Comparison of ENCODE assay signal across 26 mouse cellular contexts in genomic region chr9:95495038-95495437, GRCm38 (mm10).
"Had no signal": no experiment of that assay in that cellular context is flagged by ENCODE, and none has a peak within 500 bp of the region (broad histone marks: within the 10 kb centered on the region; RNA-seq: fewer than 3 reads in every experiment).

No protein-coding gene starts in this region.

- H3K36me3 ChIP-seq: intestine, embryonic 15.5 days had no signal

- DNase-seq: gastrocnemius, adult 2 months; gastrocnemius, postnatal 10 days; gastrocnemius, postnatal 25 days; heart, adult 18-20 months; heart, postnatal 10 days; heart, postnatal 4 days; kidney, adult 18-20 months; kidney, adult 8-10 months; kidney, postnatal 10 days; kidney, postnatal 25 days; kidney, postnatal 4 days; liver; liver, embryonic 13.5 days had no signal

- H3K9me3 ChIP-seq: heart, embryonic 10.5 days; heart, embryonic 12.5 days; hindbrain, embryonic 10.5 days; hindbrain, embryonic 12.5 days; intestine, embryonic 15.5 days; limb, embryonic 10.5 days; limb, embryonic 12.5 days; liver, embryonic 13.5 days had no signal

- H3K9ac ChIP-seq: heart, embryonic 12.5 days; hindbrain, embryonic 12.5 days; hindbrain, embryonic 14.5 days; intestine, embryonic 15.5 days; limb, embryonic 12.5 days; liver, embryonic 13.5 days had no signal

- ATAC-seq: hindbrain, embryonic 16.5 days; inflammation-experienced regulatory T-cells, adult 6 months; intestine, embryonic 15.5 days; intestine, postnatal 0 days had no signal

- H3K4me2 ChIP-seq: heart, embryonic 12.5 days; hindbrain, embryonic 12.5 days; hindbrain, embryonic 14.5 days; intestine, embryonic 15.5 days; limb, embryonic 12.5 days; liver, embryonic 11.5 days; liver, embryonic 13.5 days had no signal

- H3K27ac ChIP-seq: gastrocnemius, adult 2 months; heart, embryonic 10.5 days; hindbrain, embryonic 10.5 days; hindbrain, embryonic 12.5 days; hindbrain, embryonic 14.5 days; intestine, embryonic 15.5 days; left cerebral cortex, adult 2 months; limb, embryonic 10.5 days; limb, embryonic 12.5 days; liver, embryonic 13.5 days had no signal

- H3K4me3 ChIP-seq: gastrocnemius, adult 2 months; heart, embryonic 10.5 days; heart, embryonic 12.5 days; hindbrain, embryonic 10.5 days; hindbrain, embryonic 12.5 days; intestine, embryonic 15.5 days; left cerebral cortex, adult 2 months; limb, embryonic 10.5 days; limb, embryonic 12.5 days; liver, embryonic 13.5 days had no signal

- H3K27me3 ChIP-seq: heart, embryonic 12.5 days; hindbrain, embryonic 12.5 days; intestine, embryonic 15.5 days; limb, embryonic 12.5 days; liver, embryonic 13.5 days had no signal

- H3K4me1 ChIP-seq: hindbrain, embryonic 10.5 days; hindbrain, embryonic 12.5 days; intestine, embryonic 15.5 days; limb, embryonic 10.5 days; limb, embryonic 12.5 days; liver, embryonic 13.5 days had no signal
